Mouse (Mus musculus) left cerebral cortex, postnatal 10 days (tissue): ENCODE data around the gene Ino80. TPM values are rescaled to one million over a fixed set of nuclear protein-coding genes. Genes with fewer than 3 reads are reported as not detected.

Experiments
- DNase-seq, 2 experiments: peaks; one replicate each; pipeline ENCODE4 v3.0.0; 2021 to 2022; ENCODE audit warnings: low spot score in 2 of 2, mixed read lengths in 1 of 2; ENCODE audit errors: extremely low spot score in 1 of 2
- intact Hi-C: fragments of 180-260 bp; cut with DNase I; formaldehyde crosslinking; loops from one replicate; pipeline ENCODE4 v1.15.1; 2025
- total RNA-seq, 2 experiments: library from RNA; stranded (reverse); gene quantifications; 2 replicates each; pipeline ENCODE4 v1.2.3; 2021

The Ino80 gene
- total RNA-seq, 2 experiments from 2014 or later: 20.7 to 21.0 TPM

- peak in 1 of 2 experiments; percentile 36 for DNase-seq
- intact Hi-C loops: no loop called here
These were observed 112.5 kb downstream of the Ino80 start for GRCm38 (mm10) chr2:119364969-119365368.

GRCm38 (mm10) chr2:119359721-119360291 lies 117.7 kb downstream of the Ino80 start:
- no peak for DNase-seq
- intact Hi-C loops: no loop called here

- no peak for DNase-seq
- intact Hi-C loops: no loop called here
These were observed 119.2 kb downstream of the Ino80 start for GRCm38 (mm10) chr2:119358249-119358648.

- DNase-seq: no peak
- intact Hi-C loops: no loop called here
These were observed 120.7 kb downstream of the Ino80 start for GRCm38 (mm10) chr2:119356805-119357204.

- DNase-seq: no peak
- intact Hi-C loops: no loop called here
These were observed 121.2 kb downstream of the Ino80 start for GRCm38 (mm10) chr2:119356310-119356709.

GRCm38 (mm10) chr2:119355651-119356050 lies 121.8 kb downstream of the Ino80 start:
- intact Hi-C loops: loop anchor here (2.0 kb wide), 1 partner anchor 19 kb away; no protein-coding TSS in a partner anchor
- DNase-seq: no peak

- intact Hi-C loops: loop anchor here (2.0 kb wide), 1 partner anchor 20 kb away; no protein-coding TSS in a partner anchor
- peak in 1 of 2 experiments; percentile 31 for DNase-seq
These were observed 122.4 kb downstream of the Ino80 start for GRCm38 (mm10) chr2:119355089-119355488.

- DNase-seq: no peak
- intact Hi-C loops: loop anchor here (2.0 kb wide), 1 partner anchor 21 kb away; no protein-coding TSS in a partner anchor
These were observed 123.8 kb downstream of the Ino80 start for GRCm38 (mm10) chr2:119353707-119354106.

GRCm38 (mm10) chr2:119350555-119351486 lies 126.7 kb downstream of the Ino80 start, which contains the start of gene Chac1:
TSS of gene Chac1 (plus strand) at chr2:119351229.
- peak; percentile 93 to 95 for DNase-seq
- intact Hi-C loops: no loop called here

- intact Hi-C loops: no loop called here
These were observed 132.8 kb downstream of the Ino80 start for GRCm38 (mm10) chr2:119344537-119345138.

GRCm38 (mm10) chr2:119337425-119338265 lies 139.8 kb downstream of the Ino80 start:
- intact Hi-C loops: loop anchor here (5.0 kb wide), 1 partner anchor 70 kb away; no protein-coding TSS in a partner anchor
- peak; percentile 68 to 94 for DNase-seq

More at GRCm38 (mm10) chr2:119344537-119345138, 132.8 kb downstream of the Ino80 start:
- no peak for DNase-seq

- DNase-seq: peak in 1 of 2 experiments; percentile 72
- intact Hi-C loops: loop anchor here (5.0 kb wide), 1 partner anchor 71 kb away; no protein-coding TSS in a partner anchor
These were observed 141.0 kb downstream of the Ino80 start for GRCm38 (mm10) chr2:119336470-119336869.

- intact Hi-C loops: loop anchor here (5.0 kb wide), 1 partner anchor 71 kb away; no protein-coding TSS in a partner anchor
- DNase-seq: no peak
These were observed 141.5 kb downstream of the Ino80 start for GRCm38 (mm10) chr2:119336002-119336401.

- DNase-seq: no peak
- intact Hi-C loops: loop anchor here (5.0 kb wide), 1 partner anchor 72 kb away; no protein-coding TSS in a partner anchor
These were observed 142.0 kb downstream of the Ino80 start for GRCm38 (mm10) chr2:119335535-119335934.

GRCm38 (mm10) chr2:119334964-119335525 lies 142.4 kb downstream of the Ino80 start:
- intact Hi-C loops: loop anchor here (5.0 kb wide), 1 partner anchor 72 kb away; no protein-coding TSS in a partner anchor

GRCm38 (mm10) chr2:119334135-119334534 lies 143.4 kb downstream of the Ino80 start:
- intact Hi-C loops: no loop called here
- DNase-seq: no peak

More at GRCm38 (mm10) chr2:119334964-119335525, 142.4 kb downstream of the Ino80 start:
- DNase-seq: no peak

- intact Hi-C loops: no loop called here
- DNase-seq: no peak
These were observed 145.3 kb downstream of the Ino80 start for GRCm38 (mm10) chr2:119332177-119332661.

GRCm38 (mm10) chr2:119330795-119331194 lies 146.7 kb downstream of the Ino80 start:
- no peak for DNase-seq
- intact Hi-C loops: no loop called here
